Mouse (Mus musculus) embryonic fibroblast, embryonic 13.5 days (primary cell): ENCODE results near the gene Asb4.

Experiments
- CTCF ChIP-seq: IDR thresholded peaks from 2 replicates; pipeline ENCODE4 v1.5.1; 2011; ENCODE audit warnings: mild to moderate bottlenecking, control low read depth, low read length, moderate library complexity, borderline replicate concordance; ENCODE audit not compliant: insufficient read depth
- POLR2A ChIP-seq: IDR thresholded peaks from 2 replicates; pipeline ENCODE4 v1.6.1; 2011; ENCODE audit warnings: low read depth, mild to moderate bottlenecking, control low read depth, low read length, moderate library complexity

DNA sequence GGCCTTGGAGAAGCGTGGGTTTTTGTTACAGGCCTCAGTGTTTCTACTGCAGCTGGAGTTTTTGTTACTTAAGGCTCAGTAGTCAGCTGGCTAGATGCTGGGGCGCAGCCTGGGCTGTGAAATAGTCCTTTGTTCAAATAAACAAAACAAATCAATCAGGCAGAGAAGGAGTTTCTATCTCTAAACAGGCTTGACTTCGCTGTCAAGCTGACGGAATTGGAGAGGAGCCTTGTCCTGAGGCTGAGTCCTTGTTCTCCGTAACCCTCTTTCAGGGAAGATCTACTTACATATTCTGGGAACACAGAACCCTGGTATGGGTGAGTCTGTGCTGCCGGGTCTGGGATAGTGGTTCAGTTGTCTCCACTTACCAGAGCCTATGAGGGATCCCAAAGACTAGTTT lies 64.4 kb downstream of the Asb4 start:
- no peak for TF ChIP-seq CTCF
- TF ChIP-seq POLR2A, result no peak
